In genomic region chr3:84220326-84220725, GRCm38 (mm10) we compare ENCODE assay signal across 8 mouse cellular contexts. TPM values are rescaled to one million over a fixed set of nuclear protein-coding genes. Genes with fewer than 3 reads are reported as not detected.
DNase-seq lines count a peak whose midpoint lies in the region; ATAC-seq lines count a peak whose summit lies in the region.

No protein-coding gene starts in this region.

- H3K4me3 ChIP-seq in heart, embryonic 10.5 days: peak overlapping the region; percentile 68
- peak overlapping the region; percentile 55 for H3K4me3 ChIP-seq in heart, embryonic 16.5 days (ENCODE audit: low read length)
- peak overlapping the region; percentile 58 for H3K4me3 ChIP-seq in midbrain, embryonic 12.5 days

- peak overlapping the region; percentile 93 for H3K4me2 ChIP-seq in heart, embryonic 16.5 days (ENCODE audit: low read depth, low read length)
- H3K4me2 ChIP-seq in midbrain, embryonic 12.5 days (replicated peaks): peak overlapping the region; percentile 65

- peaks cover 12% of the 10 kb centered on the region; the same call in 1 of the 2 replicates for H3K27me3 ChIP-seq in heart, embryonic 10.5 days (ENCODE audit: insufficient read depth, poor library complexity, severe bottlenecking)
- no peaks in the 10 kb centered on the region for H3K27me3 ChIP-seq in heart, embryonic 16.5 days (ENCODE audit: control insufficient read depth, insufficient read depth, low read length)
- no peaks in the 10 kb centered on the region for H3K27me3 ChIP-seq in midbrain, embryonic 12.5 days

- no peaks in the 10 kb centered on the region for H3K36me3 ChIP-seq in heart, embryonic 10.5 days
- no peaks in the 10 kb centered on the region for H3K36me3 ChIP-seq in heart, embryonic 16.5 days (ENCODE audit: control insufficient read depth, insufficient read depth)
- peaks cover 5% of the 10 kb centered on the region; the same call in 1 of the 2 replicates for H3K36me3 ChIP-seq in midbrain, embryonic 12.5 days

- peak overlapping the region; percentile 62 for H3K27ac ChIP-seq in heart, embryonic 10.5 days
- no peak overlapping the region for H3K27ac ChIP-seq in heart, embryonic 16.5 days (ENCODE audit: low read length)
- peak overlapping the region; percentile 92 for H3K27ac ChIP-seq in midbrain, embryonic 12.5 days (replicated peaks)

- DNase-seq in heart, embryonic 10.5 days (ENCODE audit: low spot score): no peak
- no peak for DNase-seq in heart, postnatal 10 days
- DNase-seq in MN1 (ENCODE audit: low spot score): peak; percentile 13
- no peak for DNase-seq in frontal cortex, postnatal 14 days (ENCODE audit: low spot score in 2 of 2)
- no peak for DNase-seq in thymus, postnatal 14 days
- no peak for DNase-seq in kidney, adult 18-20 months

- H3K9ac ChIP-seq in heart, embryonic 16.5 days (ENCODE audit: low read length): peak overlapping the region; percentile 58
- H3K9ac ChIP-seq in midbrain, embryonic 12.5 days (replicated peaks): peak overlapping the region; percentile 72

- no peak for ATAC-seq in heart, embryonic 16.5 days (replicated peaks; ENCODE audit: extremely low read depth, insufficient read depth, low FRiP score)
- peak; percentile 29 for ATAC-seq in midbrain, embryonic 12.5 days (ENCODE audit: low FRiP score, low read depth)

- intact Hi-C loops in heart, postnatal 10 days (cut with DNase I): loop anchor here (5.0 kb wide), 1 partner anchor 43 kb away; no protein-coding TSS in a partner anchor

- no peaks in the 10 kb centered on the region for H3K9me3 ChIP-seq in heart, embryonic 10.5 days
- no peaks in the 10 kb centered on the region for H3K9me3 ChIP-seq in heart, embryonic 16.5 days (replicated peaks; ENCODE audit: control insufficient read depth, low read length)
- no peaks in the 10 kb centered on the region for H3K9me3 ChIP-seq in midbrain, embryonic 12.5 days

- WGBS in heart, embryonic 10.5 days: under 1% methylated on average over 9 of the region's 9 CpGs
- WGBS in heart, embryonic 16.5 days: 2% methylated on average over 9 of the region's 9 CpGs
- WGBS in midbrain, embryonic 12.5 days: under 1% methylated on average over 9 of the region's 9 CpGs

- H3K4me1 ChIP-seq in heart, embryonic 10.5 days: peaks cover 18% of the 10 kb centered on the region; the same call in 1 of the 2 replicates
- H3K4me1 ChIP-seq in heart, embryonic 16.5 days (ENCODE audit: control insufficient read depth, insufficient read depth, low read length): 0 out of 2 replicates have a peak, but pooled peaks cover 3% of the 10 kb centered on the region
- H3K4me1 ChIP-seq in midbrain, embryonic 12.5 days: peaks cover 49% of the 10 kb centered on the region

RNA-seq across cellular contexts. Expression of gene Gm6525, which starts 46.4 kb away (rescaled TPM):
- polyA plus RNA-seq in heart, embryonic 10.5 days (2016; fragmentation: Nextera tagmentation; extraction: Ambion mirVana): 0.14 and 0.25 TPM in 2 replicates
- total RNA-seq in heart, postnatal 10 days (2021): under 1 TPM in 1 of 2 experiments, not detected in 1; 0.25 TPM
- 0.24 and 0.32 TPM in 2 replicates for polyA plus RNA-seq in heart, embryonic 16.5 days (2015; fragmentation: Nextera tagmentation; extraction: Ambion mirVana)
- 3.3 and 3.7 TPM in 2 replicates for polyA plus RNA-seq in midbrain, embryonic 12.5 days (2016; fragmentation: Nextera tagmentation; extraction: Ambion mirVana)
